Mouse (Mus musculus) c-Kit-positive CD71-positive TER-119-positive erythroid progenitor cells, embryonic 14.5 days (primary cell): Measurements from ENCODE around the gene Borcs6.
"Not testable (repeated sequence)": the region's sequence is repeated elsewhere in the genome, so short reads cannot be mapped to it uniquely, and the experiment has no call there.

Source experiments
- DNase-seq: peaks from one replicate; pipeline ENCODE4 v3.0.0-alpha.2; 2013; ENCODE audit warnings: low spot score

Borcs6 gene

DNA sequence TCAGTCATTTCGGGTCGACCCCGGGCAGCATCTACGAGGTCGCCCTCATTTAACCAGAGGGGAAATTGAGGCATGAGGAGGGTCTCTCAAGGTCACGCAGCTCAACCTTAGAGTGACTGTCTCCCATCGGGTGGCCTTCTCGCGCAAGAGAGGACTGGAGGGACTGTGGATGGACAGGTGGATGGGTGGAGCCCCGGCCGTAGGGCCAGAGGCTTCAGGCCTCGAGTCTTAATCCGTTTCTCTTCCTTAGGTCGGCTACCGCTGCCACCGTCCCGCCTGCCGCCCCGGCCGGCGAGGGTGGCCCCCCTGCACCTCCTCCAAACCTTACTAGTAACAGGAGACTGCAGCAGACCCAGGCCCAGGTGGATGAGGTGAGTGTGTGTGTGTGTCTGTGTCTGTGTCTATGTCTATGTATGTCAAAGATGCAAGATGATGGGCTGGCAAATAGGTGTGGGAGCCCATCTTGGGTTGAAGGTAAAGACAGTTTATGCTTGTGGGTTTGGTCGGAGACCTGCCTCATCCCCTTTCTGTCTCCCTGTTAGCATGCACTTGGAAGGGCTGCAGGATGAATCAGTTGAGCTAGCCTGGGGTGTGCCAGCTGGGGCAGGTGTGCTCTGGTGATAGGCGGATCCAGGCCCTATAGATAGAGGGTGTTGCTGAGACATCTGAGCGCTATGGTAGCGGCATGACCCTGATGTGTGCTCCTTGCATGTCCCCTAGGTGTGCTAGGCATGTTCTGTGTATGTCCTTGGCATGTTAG is 29.5 kb downstream of the Borcs6 start:
- DNase-seq: peak; percentile 71

DNA sequence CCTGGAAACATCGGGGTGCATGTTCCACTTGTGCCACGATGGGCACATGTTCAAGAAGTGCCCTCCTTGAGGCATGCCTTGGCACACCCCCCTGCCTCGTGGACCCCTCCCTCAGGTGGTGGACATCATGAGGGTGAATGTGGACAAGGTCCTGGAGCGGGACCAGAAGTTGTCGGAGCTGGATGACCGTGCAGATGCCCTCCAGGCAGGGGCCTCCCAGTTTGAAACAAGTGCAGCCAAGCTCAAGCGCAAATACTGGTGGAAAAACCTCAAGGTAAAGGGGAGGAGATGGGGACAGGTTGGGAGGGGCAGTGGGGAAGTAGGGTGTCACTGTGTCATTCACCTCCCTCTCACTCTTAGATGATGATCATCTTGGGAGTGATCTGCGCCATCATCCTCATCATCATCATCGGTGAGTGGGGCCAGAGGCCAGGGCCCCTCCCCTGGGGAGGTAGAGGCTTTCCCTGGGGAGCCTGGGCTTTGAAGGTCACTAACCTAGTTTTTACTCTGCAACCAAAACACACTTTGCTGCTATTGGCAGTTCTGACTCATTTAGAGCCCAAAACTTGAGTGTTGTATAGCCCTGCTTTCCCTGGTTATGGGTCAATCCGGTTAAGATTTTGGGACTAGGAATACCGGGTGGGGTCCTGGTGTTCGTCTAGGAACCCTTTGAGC is 30.2 kb downstream of the Borcs6 start:
- DNase-seq: no peak

GRCm38 (mm10) chr11:69090367-69090766 is 30.9 kb downstream of the Borcs6 start:
- DNase-seq: no peak

- DNase-seq: no peak
These were observed 32.3 kb downstream of the Borcs6 start for GRCm38 (mm10) chr11:69091566-69092385.

- peak; percentile 82 for DNase-seq
These were observed 32.9 kb downstream of the Borcs6 start for GRCm38 (mm10) chr11:69092386-69092751.

DNA sequence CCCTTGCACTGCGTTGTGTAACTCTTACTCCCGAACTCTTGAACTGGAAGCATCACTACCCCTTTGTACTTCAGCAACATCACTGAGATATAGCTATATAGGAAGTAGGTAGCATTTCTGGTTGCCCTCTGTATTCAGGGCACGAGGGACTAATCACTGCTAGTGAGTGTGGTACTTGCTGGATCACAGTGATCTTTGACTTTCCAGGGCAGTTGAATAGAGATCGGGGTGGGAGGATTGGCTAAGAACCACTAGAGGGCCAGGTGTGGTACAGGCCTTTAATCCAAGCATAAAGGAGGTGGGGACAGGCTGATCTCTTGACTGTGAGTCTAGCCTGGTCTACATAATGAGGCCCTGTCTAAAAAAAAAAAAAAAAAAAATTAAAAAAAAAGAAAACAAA is 33.4 kb downstream of the Borcs6 start:
- no peak for DNase-seq

- DNase-seq: not testable (repeated sequence)
These were observed 34.3 kb downstream of the Borcs6 start for GRCm38 (mm10) chr11:69093856-69094255.

DNA sequence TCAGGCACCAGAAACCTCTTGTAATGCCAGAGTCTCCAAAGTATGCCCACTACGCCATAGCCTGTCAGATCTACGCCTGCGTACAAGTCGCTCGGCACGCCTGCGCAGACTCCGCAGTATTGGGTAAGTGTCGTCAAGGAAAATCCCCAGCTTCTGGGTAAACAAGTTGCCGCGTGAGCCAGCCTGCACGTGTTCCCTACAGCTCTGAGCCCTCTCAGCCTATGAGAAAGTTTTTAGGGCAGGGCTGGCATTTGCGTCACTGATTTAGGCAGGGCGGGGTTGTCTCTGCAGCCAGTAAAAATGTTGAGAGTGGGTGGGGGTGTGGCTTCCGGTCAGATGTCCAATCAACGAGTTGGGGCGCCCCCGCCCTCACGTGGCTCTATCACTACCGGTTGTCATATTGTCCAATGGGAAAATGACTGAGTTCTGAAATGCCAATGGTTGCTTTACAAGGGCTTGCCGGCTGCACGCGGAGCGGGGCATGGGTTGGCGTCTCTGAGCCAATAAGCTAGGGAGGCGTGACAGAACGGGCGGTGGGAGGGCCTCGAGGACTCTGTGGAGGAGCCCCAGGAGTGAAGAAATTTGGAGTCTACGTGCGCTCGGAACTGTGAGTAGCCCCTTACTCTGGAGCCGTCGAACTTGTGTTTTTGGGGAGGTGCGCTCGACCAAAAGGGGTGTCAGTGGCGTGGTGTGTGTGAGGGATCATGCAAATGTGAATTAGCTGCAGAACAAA is 35.3 kb downstream of the Borcs6 start, which contains the start of gene Per1:
Gene Per1 (plus strand): TSS at position 521 of the 733 bp plus-strand sequence.
- peak; percentile 99 for DNase-seq

GRCm38 (mm10) chr11:69095511-69096231 is 36.2 kb downstream of the Borcs6 start:
- no peak for DNase-seq

DNA sequence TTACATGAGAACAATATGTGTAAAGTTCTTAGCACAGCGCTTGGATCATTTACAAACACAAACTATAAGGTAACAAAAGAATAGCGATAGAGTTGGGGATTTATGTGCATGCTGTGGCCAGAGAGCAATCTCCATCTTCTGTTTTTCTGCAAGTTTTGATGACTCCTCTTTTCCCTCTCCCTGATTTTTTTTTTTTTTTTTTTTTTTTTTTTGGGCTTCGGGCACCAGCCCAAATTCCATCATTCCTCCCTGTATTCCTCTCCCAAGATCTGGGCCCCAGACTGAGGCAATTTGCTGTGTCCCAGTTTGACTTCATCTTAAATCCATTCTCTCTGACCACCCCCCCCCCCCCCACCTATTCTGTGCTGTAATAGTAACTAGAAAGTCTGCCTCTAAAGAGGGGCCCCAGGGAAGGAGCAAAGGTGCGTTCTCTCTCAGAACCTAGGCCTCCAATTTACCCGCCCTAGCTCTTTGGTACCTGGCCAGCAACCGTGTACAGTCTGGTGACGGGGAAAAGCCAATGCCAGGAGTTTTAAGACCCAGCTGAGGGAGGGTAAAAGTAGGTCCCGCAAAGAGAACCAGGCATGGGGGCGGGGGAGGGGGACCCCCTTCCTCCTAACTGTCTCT is 37.0 kb downstream of the Borcs6 start:
- DNase-seq: no peak

DNA sequence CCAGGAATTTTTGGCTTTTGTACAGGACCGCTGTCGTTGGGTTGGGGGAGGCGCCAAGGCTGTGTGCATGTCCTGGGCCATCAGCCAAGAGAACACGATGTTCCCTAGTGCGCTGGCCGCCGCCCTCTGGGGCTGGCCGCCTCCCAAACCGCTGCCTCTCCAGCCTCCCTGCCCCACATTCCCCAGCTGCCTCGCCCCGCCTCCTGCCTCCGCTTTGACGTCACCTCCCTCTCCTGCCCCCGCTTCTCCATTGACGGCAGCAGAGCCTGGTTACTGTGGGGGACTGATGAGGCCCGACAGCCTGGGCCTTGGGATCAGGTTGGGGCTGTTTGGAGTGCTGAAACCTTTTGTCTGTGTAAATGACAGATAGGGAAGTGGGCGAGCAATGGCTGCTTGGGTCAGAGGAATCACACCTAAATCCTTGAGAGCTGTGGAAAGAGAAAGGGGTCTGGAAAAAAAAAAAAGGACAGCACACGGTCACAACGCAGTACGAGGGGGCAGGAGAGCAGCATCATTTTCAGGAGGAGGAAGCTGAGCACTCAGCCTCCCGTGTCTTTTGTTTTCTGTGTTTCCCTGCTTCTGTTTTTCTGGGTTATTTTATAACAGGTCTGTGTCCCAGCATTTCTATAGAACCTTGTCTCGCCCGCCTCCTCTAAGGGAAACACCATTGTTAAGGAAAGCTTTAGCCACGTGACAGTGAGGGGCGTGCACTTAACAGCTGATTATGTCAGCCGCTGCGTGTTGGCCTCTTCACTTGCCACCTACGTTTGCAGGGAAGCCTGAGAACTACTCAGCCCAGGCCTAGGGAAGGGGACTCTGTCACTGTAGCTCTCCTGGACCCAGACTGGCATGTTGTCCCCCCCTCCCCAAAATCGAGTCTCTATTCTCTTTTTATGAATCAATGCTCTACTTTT is 37.7 kb downstream of the Borcs6 start:
- peak; percentile 93 for DNase-seq

DNA sequence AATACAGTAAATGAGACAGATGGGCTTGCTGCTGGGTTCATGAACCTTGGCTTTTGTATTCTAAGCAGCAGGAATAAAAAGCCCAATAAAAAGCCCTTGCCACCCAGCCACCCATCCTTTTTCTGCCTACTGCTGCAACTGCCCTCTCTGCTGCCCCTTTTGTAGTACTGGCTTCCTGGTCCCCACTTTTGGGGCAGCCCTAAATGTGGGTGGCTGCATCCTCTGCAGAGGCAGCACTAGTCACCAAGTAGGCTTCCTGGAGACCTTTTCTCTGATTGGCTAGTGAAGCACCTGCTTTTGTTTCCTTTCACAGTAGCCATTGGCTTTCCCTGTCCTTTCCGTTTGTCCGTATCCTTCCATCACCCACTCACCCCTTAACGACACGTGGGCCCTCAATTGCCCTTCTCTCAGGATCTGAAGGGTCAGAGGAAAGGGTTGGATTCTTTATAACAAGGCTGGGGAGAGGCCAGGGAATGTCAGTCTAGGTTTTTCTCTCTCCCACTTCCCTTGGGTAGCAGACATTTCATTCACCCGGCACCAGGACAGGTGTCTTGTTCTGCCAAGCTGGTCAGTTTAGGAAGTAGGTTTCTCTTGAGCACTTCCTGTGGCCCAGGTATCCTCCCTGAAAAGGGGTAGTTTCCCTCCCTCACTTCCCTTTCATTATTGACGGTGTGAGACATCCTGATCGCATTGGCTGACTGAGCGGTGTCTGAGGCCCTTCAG is 38.7 kb downstream of the Borcs6 start:
- DNase-seq: no peak

DNA sequence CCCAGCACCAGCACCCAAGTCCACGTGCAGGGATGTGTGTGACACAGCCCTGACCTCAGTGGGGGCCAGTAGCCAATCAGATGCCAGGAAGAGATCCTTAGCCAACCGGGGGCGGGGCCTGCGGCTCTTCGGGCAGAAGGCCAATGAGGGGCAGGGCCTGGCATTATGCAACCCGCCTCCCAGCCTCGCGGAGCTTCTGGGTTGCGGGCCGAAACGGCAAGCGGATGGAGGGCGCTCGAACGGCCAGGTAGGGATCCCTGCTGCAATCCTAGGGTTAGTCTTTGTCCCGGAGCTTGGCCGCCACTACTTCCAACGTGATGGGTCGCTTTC is 39.2 kb downstream of the Borcs6 start:
- DNase-seq: peak; percentile 95

DNA sequence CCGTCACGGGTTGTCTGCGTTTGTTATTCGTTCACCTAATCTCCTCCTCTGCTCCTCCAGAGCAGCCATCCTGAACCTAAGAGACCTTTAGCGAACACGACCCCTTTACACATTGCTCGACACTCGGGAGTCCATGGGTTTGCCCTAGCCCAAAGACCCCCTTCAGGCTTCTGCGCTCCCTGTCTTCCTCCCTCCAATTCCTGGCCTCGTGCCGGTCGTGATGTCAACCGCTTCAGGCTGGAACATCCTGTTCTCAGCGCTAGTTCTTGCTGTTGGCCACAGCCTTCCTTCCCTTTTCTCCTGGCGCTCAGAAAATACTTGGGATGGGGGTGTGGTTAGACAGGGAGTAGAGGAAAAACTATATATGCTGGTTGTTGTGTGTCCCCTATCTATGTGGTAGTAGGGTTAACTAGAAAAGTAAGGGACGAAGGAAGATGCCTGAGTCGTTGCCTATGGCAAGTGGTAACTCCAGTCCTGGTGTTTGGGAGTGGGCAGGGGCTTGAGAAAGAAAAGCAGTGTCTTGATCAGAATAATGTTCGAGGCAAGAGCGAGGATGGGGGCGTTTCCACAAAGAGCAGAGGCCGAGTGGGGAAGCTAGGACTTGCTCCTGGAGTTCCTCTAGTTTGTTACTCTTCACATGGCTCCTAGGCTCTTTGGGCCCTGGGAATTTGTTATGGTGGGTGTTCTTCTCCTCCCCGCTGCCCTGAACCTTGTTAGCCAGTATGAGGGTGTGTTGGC is 39.8 kb downstream of the Borcs6 start:
- DNase-seq: no peak

GRCm38 (mm10) chr11:69099915-69100345 is 40.4 kb downstream of the Borcs6 start:
- peak; percentile 75 for DNase-seq

- no peak for DNase-seq
These were observed 41.3 kb downstream of the Borcs6 start for GRCm38 (mm10) chr11:69100639-69101360.

- DNase-seq: no peak
These were observed 42.3 kb downstream of the Borcs6 start for GRCm38 (mm10) chr11:69101604-69102402.
